ENCODE assay signal across 8 mouse cellular contexts in genomic region chr2:37516922-37517462, GRCm38 (mm10). TPM values are rescaled to one million over a fixed set of nuclear protein-coding genes. Genes with fewer than 3 reads are reported as not detected.
DNase-seq lines count a peak whose midpoint lies in the region; ATAC-seq and TF ChIP-seq lines count a peak whose summit lies in the region.

No protein-coding gene starts in this region.

- no peaks in the 10 kb centered on the region for H3K9me3 ChIP-seq in kidney, embryonic 15.5 days (replicated peaks)
- H3K9me3 ChIP-seq in midbrain, embryonic 10.5 days (replicated peaks) = no peaks in the 10 kb centered on the region

- DNase-seq in kidney, postnatal 14 days = no peak
- peak; percentile 90 for DNase-seq in brain, adult 2 months (ENCODE audit: low read depth, low spot score)
- peak; percentile 17 for DNase-seq in midbrain, embryonic 10.5 days (ENCODE audit: low spot score)
- no peak for DNase-seq in MN1 (ENCODE audit: low spot score)
- no peak for DNase-seq in c-Kit-positive CD71-positive TER-119-positive erythroid progenitor cells, embryonic 14.5 days (ENCODE audit: low spot score)
- DNase-seq in spleen, postnatal 10 days (ENCODE audit: low spot score in 2 of 2) = no peak

- 0 out of 2 replicates have a peak overlapping the region, but pooled peaks have one; percentile 12 for H3K4me2 ChIP-seq in kidney, embryonic 15.5 days

- TF ChIP-seq POLR2A in cortical plate, adult 2 months (IDR thresholded peaks at IDR 0.05; ENCODE audit: extremely low read depth, insufficient read depth, low read length) = no peak; the same call in 1 of the 2 replicates

- no peak overlapping the region for H3K27ac ChIP-seq in kidney, embryonic 15.5 days
- H3K27ac ChIP-seq in cortical plate, adult 2 months (ENCODE audit: insufficient read depth, low read length) = no peak overlapping the region
- peak overlapping the region; percentile 71; the same call in 1 of the 2 replicates for H3K27ac ChIP-seq in midbrain, embryonic 10.5 days (replicated peaks)

- TF ChIP-seq CTCF in cortical plate, adult 2 months (IDR thresholded peaks at IDR 0.05; ENCODE audit: extremely low read depth, insufficient read depth, low read length) = 0 out of 2 replicates have a peak, but pooled peaks have one; percentile 2

- H3K9ac ChIP-seq in kidney, embryonic 15.5 days = no peak overlapping the region

- no peaks in the 10 kb centered on the region for H3K27me3 ChIP-seq in kidney, embryonic 15.5 days
- H3K27me3 ChIP-seq in midbrain, embryonic 10.5 days (ENCODE audit: low read depth, poor library complexity, severe bottlenecking) = no peaks in the 10 kb centered on the region

- H3K4me3 ChIP-seq in kidney, embryonic 15.5 days (replicated peaks) = peak overlapping the region; percentile 3; the same call in 1 of the 2 replicates
- H3K4me3 ChIP-seq in cortical plate, adult 2 months (ENCODE audit: insufficient read depth, low read length) = no peak overlapping the region; the same call in 1 of the 2 replicates
- no peak overlapping the region for H3K4me3 ChIP-seq in midbrain, embryonic 10.5 days

- ATAC-seq in kidney, embryonic 15.5 days (replicated peaks; ENCODE audit: low FRiP score) = no peak

- H3K36me3 ChIP-seq in kidney, embryonic 15.5 days = peaks cover 31% of the 10 kb centered on the region
- H3K36me3 ChIP-seq in midbrain, embryonic 10.5 days = peaks cover 34% of the 10 kb centered on the region

- H3K4me1 ChIP-seq in kidney, embryonic 15.5 days = peaks cover 11% of the 10 kb centered on the region
- peaks cover 4% of the 10 kb centered on the region for H3K4me1 ChIP-seq in cortical plate, adult 2 months (ENCODE audit: control insufficient read depth, insufficient read depth, low read length)
- H3K4me1 ChIP-seq in midbrain, embryonic 10.5 days = peaks cover 19% of the 10 kb centered on the region

- 40% methylated on average over 4 of the region's 4 CpGs for WGBS in kidney, embryonic 15.5 days
- WGBS in midbrain, embryonic 10.5 days = 46% methylated on average over 4 of the region's 4 CpGs

RNA-seq across cellular contexts. Expression of gene Gpr21, which starts 0.9 kb away (rescaled TPM):
- polyA plus RNA-seq in kidney, embryonic 15.5 days (2015; fragmentation: Nextera tagmentation; extraction: Ambion mirVana) = 1.4 and 1.7 TPM in 2 replicates
- 1.8 and 2.8 TPM in 2 replicates for polyA plus RNA-seq in cortical plate, adult 2 months (2012; rRNA removed)
- 1.1 and 1.8 TPM in 2 replicates for polyA plus RNA-seq in midbrain, embryonic 10.5 days (2016; fragmentation: Nextera tagmentation; extraction: Ambion mirVana)

Comparison
In these comparisons a context has a peak if more than half of its experiments do, and no peak if none do; other contexts are left out.
1. DNase-seq: peak in brain, adult 2 months (single experiment) and midbrain, embryonic 10.5 days (single experiment); none in kidney, postnatal 14 days (single experiment), MN1 (single experiment), c-Kit-positive CD71-positive TER-119-positive erythroid progenitor cells, embryonic 14.5 days (single experiment) and spleen, postnatal 10 days (0 of 2).